Mouse (Mus musculus): ENCODE data around the gene Krtap19-3.

GRCm38 (mm10) chr16:88851450-88851849 lies 26.4 kb downstream of the Krtap19-3 start:
- TF ChIP-seq POLR2A (IDR thresholded peaks at IDR 0.05; ENCODE audit: insufficient read length, low read depth), result no peak
- no peak for TF ChIP-seq MAX (IDR thresholded peaks at IDR 0.05; ENCODE audit: low read depth)
- TF ChIP-seq CEBPB (IDR thresholded peaks at IDR 0.05; ENCODE audit: insufficient read depth, poor library complexity, severe bottlenecking), result no peak
- no peak for TF ChIP-seq POLR2AphosphoS2 (IDR thresholded peaks at IDR 0.05; ENCODE audit: insufficient read length, low read depth)
- no peak for TF ChIP-seq MYOD1 (IDR thresholded peaks at IDR 0.05; ENCODE audit: control insufficient read depth in 1 of 3, insufficient read length in 2 of 3, low read depth in 2 of 3)
- no peak for TF ChIP-seq TCF12 (IDR thresholded peaks at IDR 0.05; ENCODE audit: insufficient read depth, poor library complexity, severe bottlenecking)

Measured in myocyte (in vitro differentiated cells).